Mouse (Mus musculus) neural tube, embryonic 11.5 days (tissue): Measurements from ENCODE around the gene H2-T23. TPM values are rescaled to one million over a fixed set of nuclear protein-coding genes. Genes with fewer than 3 reads are reported as not detected.
A peak's percentile ranks its signal among the peaks of the same experiment; 100 is the strongest.
"Not testable (repeated sequence)": the region's sequence is repeated elsewhere in the genome, so short reads cannot be mapped to it uniquely, and the experiment has no call there.

Source experiments
- ATAC-seq: fragments of 200-750 bp; cut with Nextera tagmentation; 2 replicates; pipeline ENCODE4 v1.8.0; 2017; ENCODE audit warnings: moderate number of reproducible peaks, mild to moderate bottlenecking, moderate TSS enrichment, moderate library complexity; ENCODE audit not compliant: insufficient read depth, low FRiP score, low TSS enrichment
- DNase-seq: peaks from one replicate; pipeline ENCODE4 v3.0.0-alpha.2; 2015; ENCODE audit warnings: low spot score
- H3K27ac ChIP-seq: fragments of 300-500 bp; sonication (generic); 2 replicates; pipeline ENCODE4 v1.5.1; 2014; ENCODE audit warnings: low read depth, mild to moderate bottlenecking, low read length
- H3K27me3 ChIP-seq: fragments of 300-500 bp; sonication (generic); 2 replicates; pipeline ENCODE4 v1.6.1; 2014; ENCODE audit warnings: mild to moderate bottlenecking, low read length, mixed read lengths; ENCODE audit not compliant: control insufficient read depth, insufficient read depth
- H3K36me3 ChIP-seq: fragments of 300-500 bp; sonication (generic); 2 replicates; pipeline ENCODE4 v1.6.1; 2014; ENCODE audit warnings: mild to moderate bottlenecking, low read length, moderate library complexity, mixed read lengths; ENCODE audit not compliant: control insufficient read depth, insufficient read depth
- H3K4me1 ChIP-seq: fragments of 300-500 bp; sonication (generic); 2 replicates; pipeline ENCODE4 v1.6.1; 2014; ENCODE audit warnings: low read length, mixed read lengths; ENCODE audit not compliant: control insufficient read depth, insufficient read depth
- H3K4me2 ChIP-seq: fragments of 300-500 bp; sonication (generic); 2 replicates; pipeline ENCODE4 v1.6.1; 2014; ENCODE audit warnings: low read depth, mild to moderate bottlenecking, moderate library complexity
- H3K4me3 ChIP-seq: fragments of 300-500 bp; sonication (generic); 2 replicates; pipeline ENCODE4 v1.5.1; 2014; ENCODE audit warnings: low read depth, low read length
- H3K9ac ChIP-seq: fragments of 300-500 bp; sonication (generic); 2 replicates; pipeline ENCODE4 v1.6.1; 2014; ENCODE audit warnings: mild to moderate bottlenecking, low read length
- H3K9me3 ChIP-seq: fragments of 300-500 bp; sonication (generic); 2 replicates; pipeline ENCODE4 v1.6.1; 2016; ENCODE audit warnings: low read length; ENCODE audit not compliant: control insufficient read depth
- WGBS: fragments of 180-500 bp; shearing (Covaris S2); extraction: QIAGEN DNeasy Blood & Tissue Kit; methylation state at CpG from one replicate; pipeline ENCODE4 v1.1.7; 2014; 5-methylcytosine and 5-hydroxymethylcytosine counted together
- polyA plus RNA-seq: library from polyadenylated mRNA; unstranded; fragments of >200 nt; fragmentation: Nextera tagmentation; extraction: Ambion mirVana; gene quantifications from 2 replicates; pipeline ENCODE4 v1.2.1, GENCODE M21; 2014

The H2-T23 gene
- polyA plus RNA-seq, 1 experiment from 2014 or later = 2.7 TPM

DNA sequence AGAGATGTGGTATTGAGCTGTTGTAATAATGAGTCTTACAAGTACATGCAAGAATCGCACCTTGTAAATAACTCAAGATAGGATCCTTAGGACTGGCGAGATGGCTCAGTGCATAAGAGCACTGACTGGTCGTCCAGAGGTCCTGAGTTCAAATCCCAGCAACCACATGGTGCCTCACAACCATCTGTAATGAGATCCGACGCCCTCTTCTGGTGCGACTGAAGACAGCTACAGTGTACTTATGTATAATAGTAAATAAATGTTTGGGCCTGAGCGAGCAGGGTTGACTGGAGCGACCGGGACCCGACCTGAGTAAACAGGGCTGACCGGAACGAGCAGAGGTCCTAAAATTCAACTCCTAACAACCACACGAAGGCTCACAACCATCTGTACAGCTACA lies 3.5 kb upstream of the H2-T23 start:
- not testable (repeated sequence) for H3K27me3 ChIP-seq, H3K27ac ChIP-seq, H3K4me1 ChIP-seq, H3K4me2 ChIP-seq, H3K9me3 ChIP-seq, H3K9ac ChIP-seq, H3K36me3 ChIP-seq, DNase-seq, ATAC-seq, H3K4me3 ChIP-seq
- 86% methylated on average over 13 of the region's 13 CpGs for WGBS

DNA sequence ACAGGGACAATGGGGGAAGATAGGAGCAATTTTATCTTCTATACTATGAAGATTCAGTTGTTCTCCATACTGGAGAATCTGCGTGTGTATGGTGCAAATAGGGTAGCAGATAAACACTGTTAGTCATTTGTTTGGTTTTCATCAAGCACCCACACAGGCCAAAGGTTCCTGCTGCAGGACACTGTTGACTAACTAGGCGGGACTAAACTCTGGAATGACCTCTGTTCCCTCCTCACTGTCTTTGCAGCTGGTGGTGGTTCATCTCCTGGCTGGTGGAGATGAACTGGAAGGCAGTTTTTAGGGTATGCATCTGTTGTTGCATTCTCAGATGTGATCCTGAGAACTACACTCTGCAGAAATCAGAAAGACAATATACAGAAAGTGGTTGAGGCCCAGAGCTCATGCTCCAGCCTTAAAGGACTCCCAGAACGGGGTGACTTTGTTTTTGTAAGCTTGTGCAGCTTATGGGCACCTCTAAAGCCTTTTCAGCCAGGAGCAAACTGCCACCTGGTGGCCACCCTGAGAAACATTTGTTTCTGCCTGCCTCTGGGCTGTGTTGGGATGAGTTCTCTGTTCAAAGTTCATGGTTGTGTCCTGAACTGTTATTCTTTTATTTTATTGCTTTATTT lies 2.5 kb upstream of the H2-T23 start:
- H3K36me3 ChIP-seq, H3K4me3 ChIP-seq, H3K27ac ChIP-seq, ATAC-seq, H3K4me2 ChIP-seq, H3K9ac ChIP-seq, H3K27me3 ChIP-seq, H3K9me3 ChIP-seq, DNase-seq, H3K4me1 ChIP-seq: not testable (repeated sequence)
- 37% methylated on average over 3 of the region's 3 CpGs for WGBS

DNA sequence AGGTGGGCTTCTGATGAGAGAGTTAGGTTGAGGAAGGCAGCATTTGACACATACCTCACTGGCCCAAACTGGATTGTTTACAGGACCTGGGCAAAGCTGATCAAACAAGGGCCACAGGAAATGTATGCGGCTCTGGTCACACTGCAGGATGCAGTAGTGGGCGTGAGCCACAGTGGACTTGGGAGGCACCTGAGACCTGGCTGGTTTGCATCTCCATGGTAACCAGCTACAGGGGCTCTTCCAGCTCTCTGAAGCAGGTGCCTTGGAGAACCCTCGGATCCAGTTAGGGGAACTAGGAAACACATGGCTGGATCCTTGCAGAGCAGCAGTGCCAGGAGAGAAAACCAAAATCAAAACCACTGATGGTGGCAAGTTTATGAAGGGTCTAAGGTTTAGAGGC lies 1.9 kb upstream of the H2-T23 start:
- not testable (repeated sequence) for H3K4me3 ChIP-seq, H3K4me2 ChIP-seq, H3K4me1 ChIP-seq, H3K27me3 ChIP-seq, DNase-seq, H3K9ac ChIP-seq, H3K27ac ChIP-seq, H3K9me3 ChIP-seq, ATAC-seq, H3K36me3 ChIP-seq
- WGBS = 64% methylated on average over 3 of the region's 3 CpGs

DNA sequence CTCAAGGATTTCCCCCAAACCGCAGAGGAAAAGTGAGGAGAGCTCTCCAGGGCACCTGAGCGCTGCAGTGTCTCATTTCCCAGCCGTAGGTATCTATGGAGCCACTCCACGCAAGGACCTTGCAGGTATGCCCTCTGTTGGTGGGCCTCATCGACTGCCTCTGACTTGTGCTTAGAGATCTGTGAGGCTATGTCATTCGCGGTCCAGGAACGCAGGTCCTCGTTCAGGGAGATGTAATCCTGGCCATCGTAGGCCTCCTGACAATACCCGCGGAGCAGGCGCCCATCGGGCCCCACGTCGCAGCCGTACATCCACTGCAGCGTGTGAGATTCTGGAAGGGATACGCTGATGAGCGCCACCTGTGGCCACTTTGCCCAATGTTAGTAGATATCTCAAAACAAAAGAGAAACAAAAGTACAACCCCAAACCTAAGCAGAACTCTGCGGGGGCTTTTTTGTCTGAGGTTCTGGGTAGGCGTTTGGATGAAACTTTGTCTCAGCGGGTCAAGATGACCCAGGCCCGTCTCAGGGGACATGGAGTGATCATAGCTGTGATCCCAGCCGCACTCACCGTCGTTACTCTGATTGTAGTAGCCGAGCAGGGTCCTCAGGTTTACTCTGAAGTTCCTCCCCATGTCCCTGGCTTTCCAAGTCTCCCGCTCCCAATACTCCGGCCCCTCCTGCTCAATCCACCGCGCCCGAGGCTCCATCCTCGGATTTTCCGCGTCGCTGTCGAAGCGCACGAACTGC lies 898 bp downstream of the H2-T23 start:
- H3K27me3 ChIP-seq, H3K9me3 ChIP-seq, H3K27ac ChIP-seq, H3K36me3 ChIP-seq, H3K4me1 ChIP-seq: not testable (repeated sequence)
- peak overlapping the region; percentile 38 for H3K4me3 ChIP-seq
- peak overlapping the region; percentile 64 for H3K4me2 ChIP-seq
- 1% methylated on average over 39 of the region's 40 CpGs for WGBS
- peak; percentile 37; the same call in 1 of the 2 replicates for ATAC-seq
- peak overlapping the region; percentile 26 for H3K9ac ChIP-seq
- DNase-seq = peak; percentile 26

DNA sequence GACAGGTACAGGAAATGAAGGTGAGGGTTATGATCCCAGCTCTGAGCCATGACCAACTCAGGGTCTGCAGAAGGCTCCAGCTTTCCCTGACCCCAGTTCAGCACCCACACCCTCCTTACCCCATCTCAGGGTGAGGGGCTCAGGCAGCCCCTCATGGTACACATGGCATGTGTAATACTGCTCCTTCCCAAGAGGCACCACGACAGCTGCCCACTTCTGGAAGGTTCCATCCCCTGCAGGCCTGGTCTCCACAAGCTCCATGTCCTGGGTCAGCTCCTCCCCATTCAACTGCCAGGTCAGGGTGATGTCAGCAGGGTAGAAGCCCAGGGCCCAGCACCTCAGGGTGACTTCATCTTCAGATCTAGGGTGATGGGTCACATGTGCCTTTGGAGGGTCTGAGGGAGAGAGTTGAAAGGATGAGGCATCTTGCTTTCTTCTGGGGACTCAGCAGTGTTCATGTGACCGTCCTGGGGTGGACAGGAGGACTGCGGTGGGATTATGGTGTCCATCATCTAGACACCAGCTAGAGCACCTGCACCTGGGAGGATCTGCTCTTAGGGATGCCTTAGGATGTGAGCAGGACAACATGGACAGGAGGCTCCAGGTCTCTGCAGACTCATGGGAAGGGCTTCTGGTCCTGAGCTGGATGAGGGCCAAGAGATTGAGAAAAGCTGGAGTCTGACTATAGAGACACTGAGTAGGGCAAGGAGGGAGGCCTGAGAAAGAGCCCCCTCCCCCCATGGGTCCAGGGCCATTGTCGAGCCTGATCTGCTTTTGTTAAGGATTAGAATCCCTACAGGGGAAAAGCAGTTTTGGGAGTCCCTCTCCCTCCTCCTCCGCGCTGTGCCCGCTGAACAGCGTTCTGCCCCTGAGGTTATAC lies 1.7 kb downstream of the H2-T23 start:
- 39% methylated on average over 8 of the region's 8 CpGs for WGBS
- not testable (repeated sequence) for H3K9ac ChIP-seq, H3K27ac ChIP-seq, H3K4me1 ChIP-seq, DNase-seq, ATAC-seq, H3K36me3 ChIP-seq, H3K9me3 ChIP-seq, H3K27me3 ChIP-seq
- Histone ChIP-seq H3K4me3 (peak overlapping the region; percentile 38; the same call in 1 of the 2 replicates), H3K4me2 (peak overlapping the region; percentile 64)

DNA sequence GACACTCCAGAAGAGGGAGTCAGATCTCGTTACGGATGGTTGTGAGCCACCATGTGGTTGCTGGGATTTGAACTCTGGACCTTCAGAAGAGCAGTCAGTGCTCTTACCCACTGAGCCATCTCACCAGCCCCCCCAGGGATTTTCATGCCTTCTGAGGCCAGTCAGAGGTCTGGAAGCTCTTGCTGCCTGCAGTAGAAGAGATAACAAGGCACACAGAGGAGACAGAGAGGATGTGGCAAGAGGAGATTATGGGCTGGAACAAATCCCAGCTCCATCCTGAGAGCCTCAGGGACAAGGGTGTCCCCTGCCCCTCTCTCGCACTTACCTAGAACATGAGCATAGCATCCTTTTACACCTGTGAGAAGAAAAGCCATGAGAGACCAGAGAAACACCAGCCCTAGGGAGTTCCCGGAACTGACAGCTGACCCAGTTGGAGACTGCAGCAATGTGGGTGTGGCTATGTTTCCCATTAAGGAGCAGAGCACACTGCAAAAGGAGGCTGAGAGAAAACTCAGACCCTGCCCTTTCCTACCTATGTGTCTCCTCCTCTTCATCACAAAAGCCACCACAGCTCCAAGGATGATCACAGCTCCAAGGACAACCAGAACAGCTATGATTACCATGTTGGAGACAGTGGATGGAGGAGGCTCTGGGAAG lies 2.5 kb downstream of the H2-T23 start:
- DNase-seq, H3K4me1 ChIP-seq, H3K27ac ChIP-seq, H3K4me3 ChIP-seq, H3K36me3 ChIP-seq, ATAC-seq, H3K9me3 ChIP-seq, H3K9ac ChIP-seq, H3K4me2 ChIP-seq, H3K27me3 ChIP-seq: not testable (repeated sequence)
- 77% methylated on average over 2 of the region's 4 CpGs for whole genome bisulfite sequencing

DNA sequence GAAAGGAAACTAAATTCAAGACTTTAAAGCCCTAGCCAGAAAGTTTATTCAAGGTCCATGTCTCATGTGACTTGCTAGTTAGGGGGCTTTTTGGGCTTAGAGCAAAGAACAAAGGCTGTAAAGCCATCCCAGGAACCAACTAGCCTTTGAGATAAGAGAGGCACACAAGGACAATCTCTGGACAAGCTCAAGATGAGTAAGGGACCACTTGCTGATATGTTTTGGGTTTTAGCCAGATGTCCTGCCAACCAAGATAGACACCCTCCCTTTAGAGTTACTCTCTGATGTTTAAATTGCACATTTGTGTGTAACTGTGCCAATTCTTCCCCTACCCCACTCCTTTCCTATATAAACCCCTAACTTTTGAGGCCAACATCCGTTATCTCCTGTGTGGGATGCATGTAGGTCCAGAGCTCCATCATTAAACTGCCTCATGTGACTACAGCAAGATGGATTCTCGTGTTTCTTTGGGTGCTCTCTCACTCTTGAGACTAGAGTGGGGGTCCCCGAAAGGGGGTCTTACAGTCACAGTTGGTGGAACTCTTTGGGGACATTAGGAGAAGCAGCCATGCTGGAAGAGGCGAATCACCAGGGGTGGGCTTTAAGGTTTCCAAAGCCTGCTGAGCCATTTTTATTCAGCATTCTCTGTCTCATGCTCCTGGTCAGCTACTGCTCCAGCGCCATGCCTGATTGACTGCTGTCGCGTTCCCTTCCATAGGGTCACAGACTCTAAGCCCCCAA lies 3.6 kb downstream of the H2-T23 start:
- ATAC-seq (no peak), DNase-seq (no peak)
- Histone ChIP-seq H3K4me1 (no peaks in the 10 kb centered on the region), H3K4me3 (no peak overlapping the region), H3K27ac (no peak overlapping the region), H3K27me3 (0 out of 2 replicates have a peak, but pooled peaks cover 4% of the 10 kb centered on the region), H3K36me3 (no peaks in the 10 kb centered on the region), H3K9me3 (no peaks in the 10 kb centered on the region), H3K9ac (no peak overlapping the region), H3K4me2 (no peak overlapping the region)
- 85% methylated on average over 7 of the region's 7 CpGs for WGBS

DNA sequence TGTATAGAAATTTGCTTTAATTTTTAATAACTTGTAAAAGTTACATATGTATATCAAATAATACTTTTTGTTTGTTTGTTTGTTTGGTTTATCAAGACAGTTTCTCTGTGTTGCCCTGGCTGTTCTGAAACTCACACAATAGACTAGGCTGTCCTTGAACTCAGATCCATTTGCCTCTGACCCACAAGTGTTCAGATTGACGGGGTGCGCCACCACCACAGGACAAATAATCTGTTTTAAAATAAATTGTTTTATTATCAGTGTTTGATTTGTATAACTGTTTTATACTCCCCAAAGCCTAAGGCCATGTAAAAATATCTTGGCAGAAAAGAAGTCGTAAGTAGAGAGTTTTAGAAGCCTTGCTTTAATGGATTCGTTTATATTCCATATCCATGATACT lies 5.0 kb downstream of the H2-T23 start:
- Histone ChIP-seq H3K4me3 (no peak overlapping the region), H3K27ac (no peak overlapping the region), H3K9ac (no peak overlapping the region), H3K27me3 (0 out of 2 replicates have a peak, but pooled peaks cover 4% of the 10 kb centered on the region), H3K36me3 (no peaks in the 10 kb centered on the region), H3K9me3 (no peaks in the 10 kb centered on the region), H3K4me1 (no peaks in the 10 kb centered on the region), H3K4me2 (no peak overlapping the region)
- no peak for DNase-seq
- 93% methylated on average over 4 of the region's 4 CpGs for WGBS
- no peak for ATAC-seq
